Mouse (Mus musculus) adrenal gland (tissue): ENCODE results near the gene Slc35b2.

Source experiments
- intact Hi-C: fragments of 180-260 bp; cut with DNase I; formaldehyde crosslinking; loops from one replicate; pipeline ENCODE4 v1.15.1; 2025

Gene Slc35b2

DNA sequence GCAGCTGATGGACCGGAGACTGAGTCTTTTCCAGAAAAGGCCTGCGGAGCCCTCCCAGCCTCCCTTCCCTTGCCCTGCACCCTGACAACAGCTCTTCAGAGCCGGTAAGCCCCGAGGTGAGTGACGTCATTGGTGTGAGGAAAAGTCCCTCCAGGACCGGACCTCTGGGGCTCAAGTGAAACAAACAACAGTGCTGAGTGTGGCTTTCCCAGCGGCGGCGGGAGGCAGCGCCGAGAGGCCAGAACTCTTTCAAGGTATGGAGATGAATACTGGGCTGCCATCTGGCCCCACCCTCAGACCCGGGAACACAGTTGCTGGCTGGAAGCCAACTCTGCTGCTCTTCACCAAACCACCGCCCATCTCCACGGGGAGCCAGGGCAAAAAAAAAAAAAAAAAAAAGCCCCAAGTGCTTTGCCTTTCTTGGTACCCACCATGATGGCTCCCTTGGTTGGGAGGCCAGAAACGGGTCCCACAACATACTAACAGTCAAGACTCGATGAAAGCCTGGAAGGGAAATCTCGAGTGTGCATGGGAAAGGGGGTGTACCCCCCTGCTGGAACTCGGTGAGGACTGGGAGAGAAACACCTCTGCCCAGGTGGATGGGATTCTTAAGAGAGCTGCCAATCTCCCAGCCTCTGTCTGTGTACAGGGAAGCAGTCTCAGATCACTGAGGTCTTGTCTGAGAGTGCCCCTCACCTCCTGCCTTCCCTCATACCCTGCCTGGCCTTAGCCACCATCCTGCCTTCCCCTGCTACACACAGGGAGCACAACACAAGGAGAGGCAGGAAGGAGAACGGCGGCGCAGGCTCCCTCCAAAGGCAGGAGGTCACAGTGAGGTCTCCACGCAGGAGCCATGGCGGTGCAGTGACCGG, 19.4 kb upstream of the Slc35b2 start:
- intact Hi-C loops = no loop called here

DNA sequence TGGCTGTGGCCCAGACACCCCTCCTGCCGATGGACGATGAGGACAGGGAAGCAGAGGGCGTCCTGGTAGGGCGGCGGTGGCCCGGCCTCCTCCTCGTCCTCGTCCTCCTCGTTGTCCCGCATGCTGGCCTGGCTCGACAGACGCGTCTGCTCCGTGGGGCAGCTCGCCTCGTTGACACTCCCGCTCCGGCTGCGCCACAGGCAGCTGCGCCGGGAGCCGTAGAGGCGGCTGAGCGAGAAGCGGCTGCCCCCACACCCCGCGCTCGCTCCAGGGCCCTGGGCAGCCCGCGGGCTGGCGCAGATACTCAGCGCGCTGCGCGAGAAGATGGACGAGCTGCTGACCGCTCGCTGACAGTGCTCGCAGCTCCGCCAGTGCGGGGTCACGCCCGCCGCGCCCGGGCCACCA, 18.8 kb upstream of the Slc35b2 start:
- intact Hi-C loops = no loop called here

DNA sequence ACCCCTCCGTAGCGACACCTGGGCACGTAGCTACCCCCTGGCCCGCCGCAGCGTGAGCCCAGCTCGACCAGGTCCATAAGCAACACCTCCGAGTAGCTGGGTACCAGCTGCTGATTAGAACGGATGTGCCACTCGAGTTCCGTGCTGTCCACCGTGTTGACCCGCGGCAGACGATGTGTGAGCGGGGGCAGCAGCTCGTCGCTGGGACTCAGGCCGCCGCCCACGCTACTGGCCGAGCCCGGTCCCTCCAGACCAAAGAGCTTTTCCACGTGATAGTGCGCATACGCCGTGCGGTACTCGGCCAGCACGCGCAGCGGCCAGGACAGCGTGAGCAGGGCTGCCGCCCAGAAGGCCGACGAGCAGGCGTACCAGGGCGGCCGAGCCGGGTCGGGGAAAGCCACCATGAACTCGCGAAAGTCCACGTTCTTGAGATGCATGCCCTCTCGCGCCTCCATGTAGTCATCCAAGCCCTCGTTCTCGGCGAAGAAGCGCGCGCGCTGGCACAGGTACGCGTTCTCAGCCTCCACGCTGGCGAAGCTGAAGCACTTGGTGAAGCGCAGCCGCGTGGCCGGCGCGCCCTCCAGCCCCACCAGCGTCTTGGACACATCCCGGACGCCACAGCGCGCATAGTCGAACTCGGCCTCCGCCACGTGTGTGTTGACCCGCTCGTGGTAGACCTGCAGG, 18.3 kb upstream of the Slc35b2 start:
- intact Hi-C loops = no loop called here

DNA sequence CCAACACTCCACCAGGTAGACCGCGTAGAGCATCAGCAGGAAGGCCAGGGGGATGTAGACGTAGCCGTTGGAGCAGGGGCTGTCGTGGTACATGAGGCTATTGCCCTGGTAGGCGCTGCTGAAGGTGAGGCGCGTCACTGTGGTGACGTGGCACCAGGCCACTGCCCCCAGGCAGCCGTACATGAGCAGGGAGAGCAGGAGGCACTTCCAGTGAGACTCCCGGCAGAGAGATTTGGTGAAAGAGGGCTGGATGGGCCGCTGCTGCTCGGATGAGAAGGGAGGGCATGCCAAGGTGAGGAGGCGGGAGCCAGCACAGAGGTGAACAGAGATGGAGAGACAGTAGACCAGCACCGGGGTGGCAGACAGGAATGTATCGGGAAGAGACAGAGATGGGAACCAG, 16.7 kb upstream of the Slc35b2 start:
- intact Hi-C loops = no loop called here

DNA sequence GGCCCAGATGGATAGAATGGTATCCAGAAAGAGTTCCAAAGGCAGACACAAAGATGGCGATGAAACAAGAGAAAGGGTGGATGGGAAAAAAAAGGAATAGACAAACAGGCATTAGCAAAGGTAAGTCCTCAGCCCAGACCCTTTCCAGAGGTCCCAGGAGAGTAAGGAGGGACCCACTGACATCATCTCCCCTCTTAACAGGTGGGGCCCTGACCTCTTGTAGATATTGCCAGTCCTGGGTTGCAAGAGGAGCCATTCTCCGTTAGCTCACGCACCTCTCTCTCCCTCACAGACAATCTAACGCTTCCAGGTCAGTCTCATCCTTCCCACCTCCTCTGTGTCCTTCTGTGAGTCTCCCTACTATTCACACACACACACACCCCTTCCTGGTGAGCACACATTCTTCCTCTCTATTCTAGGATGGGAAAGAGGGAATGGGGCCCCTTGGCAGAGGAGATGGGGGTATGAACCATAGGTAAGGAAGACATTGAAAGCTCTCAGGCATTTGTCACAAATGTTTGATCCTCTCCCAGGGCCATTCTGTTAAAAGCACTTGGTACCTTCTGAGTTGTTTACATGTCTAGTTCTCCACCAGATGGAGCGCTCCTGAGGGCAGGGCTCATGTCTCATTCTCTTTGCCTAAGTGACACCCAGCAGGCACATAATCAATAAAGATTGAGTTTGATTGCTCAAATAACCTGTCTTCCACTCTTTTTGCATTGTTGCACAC, 16.0 kb upstream of the Slc35b2 start:
- intact Hi-C loops = no loop called here

DNA sequence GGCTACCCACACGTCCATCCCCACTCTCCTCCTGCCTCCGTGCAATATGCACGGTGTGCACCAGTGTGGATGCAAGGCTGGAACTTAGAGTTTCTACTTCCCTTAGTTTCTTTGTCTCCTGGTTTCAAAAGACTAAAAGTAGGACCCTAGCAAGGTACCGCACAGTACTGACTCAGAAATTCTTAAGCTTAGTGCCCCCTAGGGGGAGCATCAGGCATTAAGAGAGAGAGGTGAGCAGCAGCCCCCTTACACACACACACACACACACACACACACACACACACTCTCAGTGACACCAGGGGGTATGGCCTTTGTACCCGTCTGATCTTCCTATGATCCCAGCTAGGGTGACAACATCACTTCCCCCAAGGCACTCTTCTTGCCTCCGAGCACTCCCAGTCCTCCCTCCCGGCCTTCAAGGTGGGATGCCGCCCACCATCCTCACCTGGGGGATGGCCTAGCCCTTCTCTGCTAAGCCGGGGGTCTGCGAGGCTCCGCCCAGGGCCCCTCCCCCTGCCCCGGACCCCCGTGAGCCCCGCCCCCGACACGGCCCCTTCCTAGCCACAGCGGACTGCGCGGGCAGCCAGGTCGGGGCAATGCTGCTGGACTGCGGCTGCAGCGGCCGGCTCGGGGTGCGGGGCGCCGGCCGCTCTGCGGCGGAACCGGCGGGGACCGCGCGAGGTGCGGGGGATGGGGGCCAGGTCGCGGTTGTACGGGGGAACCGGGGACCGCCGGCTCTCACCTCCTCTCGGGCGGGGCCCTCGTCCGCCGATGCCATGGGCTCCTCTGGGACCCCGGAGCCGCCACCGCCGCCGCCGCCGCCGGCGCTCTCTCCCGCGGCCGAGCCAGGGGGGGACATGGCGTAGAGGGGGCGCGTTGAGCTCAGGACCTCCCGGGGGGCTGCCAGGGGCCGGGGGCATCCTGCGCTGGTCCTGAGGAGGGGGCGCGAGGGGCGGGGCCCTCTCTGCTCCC, 14.8 kb upstream of the Slc35b2 start:
- intact Hi-C loops = no loop called here

DNA sequence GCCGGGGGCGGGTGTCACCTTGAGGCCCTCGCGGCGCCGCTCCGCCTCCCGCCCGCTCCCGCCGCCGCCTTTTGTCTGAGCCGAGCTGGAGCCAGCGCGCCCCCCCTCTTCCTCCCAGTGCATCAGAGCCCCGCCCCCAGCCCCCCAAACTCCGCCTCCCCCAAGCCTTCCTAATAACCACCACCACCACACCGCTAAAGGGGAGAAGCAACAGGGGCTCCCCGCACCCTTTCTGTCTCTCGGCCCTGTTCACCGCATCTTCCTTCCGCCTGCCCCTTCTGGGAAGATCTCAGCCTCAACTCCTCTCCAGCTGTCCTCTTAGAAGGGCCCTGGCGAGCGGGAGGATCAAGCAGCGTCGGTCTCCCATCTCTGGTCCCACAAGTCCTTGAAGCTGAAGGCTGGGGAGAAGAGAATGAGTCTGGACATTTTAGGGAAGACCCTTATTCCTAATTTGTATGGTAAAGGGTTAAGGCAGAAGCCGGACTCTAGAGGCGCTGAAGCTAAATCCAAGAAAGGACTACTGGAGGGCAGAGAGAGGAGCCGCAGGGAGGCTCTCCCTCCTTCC, 14.0 kb upstream of the Slc35b2 start, which contains the start of gene Tmem151b:
Gene Tmem151b (minus strand): TSS at position 61 of the 565 bp plus-strand sequence.
- intact Hi-C loops = loop anchor here (1.0 to 5.0 kb wide), 2 partner anchors 32 to 71 kb away; no protein-coding TSS in a partner anchor

DNA sequence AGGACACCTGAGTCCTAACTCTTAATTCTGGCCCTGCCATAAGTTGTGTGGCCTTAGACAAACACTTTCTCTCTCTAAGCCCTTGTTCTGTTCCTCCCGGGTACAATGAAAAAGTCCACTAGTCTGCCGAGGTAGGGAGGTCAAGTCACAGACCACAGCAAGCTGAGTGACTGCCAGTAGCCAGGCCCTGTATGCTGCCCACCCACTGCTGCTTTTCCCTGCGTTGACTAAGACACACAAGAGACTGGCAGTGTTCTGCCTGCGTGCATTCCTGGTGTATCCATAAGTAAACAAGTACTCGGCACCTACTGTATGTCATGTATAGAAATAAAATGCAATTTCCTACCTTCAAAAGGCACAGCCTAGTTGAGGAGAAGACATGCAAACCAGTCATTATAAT, 13.4 kb upstream of the Slc35b2 start:
- intact Hi-C loops = loop anchor here (1.0 to 5.0 kb wide), 2 partner anchors 33 to 72 kb away; no protein-coding TSS in a partner anchor

DNA sequence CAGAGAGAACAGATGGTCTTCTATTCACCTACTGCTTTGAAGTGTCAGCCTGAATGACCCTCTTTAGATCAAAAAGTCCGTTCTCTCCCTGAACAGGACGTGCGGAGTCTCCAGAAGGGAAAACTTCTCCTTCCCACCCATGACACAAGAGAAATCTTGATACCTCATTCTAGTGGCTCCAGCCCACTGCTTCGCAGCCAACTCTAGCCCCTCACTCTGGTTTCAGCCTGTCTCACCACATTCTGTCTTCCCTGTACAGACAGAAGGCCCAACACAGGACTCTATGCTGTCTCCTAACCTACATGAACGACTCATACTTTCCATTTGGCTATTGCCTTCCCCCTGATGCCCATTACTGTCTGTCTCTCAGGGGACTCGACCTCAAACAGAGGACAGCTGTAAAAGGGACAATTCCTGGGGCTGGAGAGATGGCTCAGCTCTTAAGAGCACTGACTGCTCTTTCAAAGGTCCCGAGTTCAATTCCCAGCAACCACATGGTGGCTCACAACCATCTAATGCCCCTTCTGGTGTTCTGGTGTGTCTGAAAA, 12.4 kb upstream of the Slc35b2 start:
- intact Hi-C loops = loop anchor here (5.0 kb wide), 1 partner anchor 34 kb away; no protein-coding TSS in a partner anchor

DNA sequence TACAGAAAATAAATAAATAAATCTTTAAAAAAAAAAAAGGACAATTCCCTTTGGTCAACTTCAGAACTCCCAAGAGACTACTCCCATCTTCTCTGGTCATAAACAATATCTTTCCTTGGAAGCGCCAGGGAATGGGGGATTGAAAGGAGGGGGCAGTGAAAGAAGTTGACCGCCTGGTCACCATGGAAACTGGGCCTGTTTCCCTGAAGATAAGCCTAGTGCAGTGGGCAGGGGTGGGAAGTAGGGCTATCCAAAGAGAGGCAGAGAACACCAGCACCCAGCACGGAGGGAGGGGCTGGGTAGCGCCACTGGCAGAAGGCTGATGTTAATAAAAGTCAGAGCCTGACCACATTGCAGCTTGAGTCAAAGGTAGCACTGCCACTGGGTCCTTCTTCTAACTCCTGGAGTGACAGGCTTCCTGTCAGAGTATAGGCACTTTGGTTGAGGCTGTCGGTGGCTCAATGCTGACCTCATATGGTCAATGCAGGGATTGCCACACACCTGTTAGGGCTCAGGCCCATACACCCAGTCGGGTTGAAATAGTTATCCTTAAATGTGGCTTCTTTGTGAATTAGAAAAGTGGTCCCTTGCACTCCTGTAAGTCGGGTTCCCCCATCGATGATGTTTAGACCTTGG, 11.7 kb upstream of the Slc35b2 start:
- intact Hi-C loops = loop anchor here (5.0 kb wide), 1 partner anchor 35 kb away; no protein-coding TSS in a partner anchor

DNA sequence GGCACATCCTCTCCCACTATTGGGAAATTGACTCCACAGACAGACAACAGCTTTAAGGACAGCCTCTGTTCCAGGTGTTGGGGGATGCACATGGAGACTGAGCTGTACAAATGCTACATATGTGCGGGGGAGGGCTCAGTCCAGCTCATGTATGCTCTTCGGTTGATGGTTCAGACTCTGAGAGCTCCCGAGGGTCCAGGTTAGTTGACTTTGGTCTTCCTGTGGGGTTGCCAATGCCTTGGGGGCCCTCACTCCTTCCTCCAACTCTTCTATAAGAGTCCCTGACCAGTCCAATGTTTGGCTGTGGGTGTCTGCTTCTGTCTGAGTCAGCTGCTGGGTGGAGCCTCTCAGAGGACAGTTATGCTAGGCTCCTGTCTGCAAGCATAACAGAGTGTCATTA, 10.6 kb upstream of the Slc35b2 start:
- intact Hi-C loops = loop anchor here (5.0 kb wide), 1 partner anchor 36 kb away; no protein-coding TSS in a partner anchor

DNA sequence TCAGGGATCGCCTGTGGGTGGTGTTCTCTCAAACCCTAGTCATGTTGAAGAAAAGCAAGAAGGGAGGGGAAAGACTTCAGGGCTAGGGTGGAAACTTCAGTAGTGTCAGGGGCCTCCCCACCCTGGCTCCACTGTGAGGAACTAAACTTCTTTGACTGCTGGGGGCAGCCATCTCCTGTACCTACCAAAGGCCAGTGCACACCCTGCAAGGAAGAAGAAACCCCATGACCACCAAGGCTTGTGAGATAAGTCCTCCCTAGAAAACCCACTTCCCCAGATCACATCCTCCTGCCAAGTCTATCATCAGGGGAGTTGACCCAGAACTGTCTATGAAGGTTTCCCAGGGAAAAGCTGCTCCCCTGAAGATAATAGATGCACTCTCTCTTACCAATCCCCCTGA, 9.3 kb upstream of the Slc35b2 start:
- intact Hi-C loops = loop anchor here (5.0 kb wide), 1 partner anchor 37 kb away; no protein-coding TSS in a partner anchor

DNA sequence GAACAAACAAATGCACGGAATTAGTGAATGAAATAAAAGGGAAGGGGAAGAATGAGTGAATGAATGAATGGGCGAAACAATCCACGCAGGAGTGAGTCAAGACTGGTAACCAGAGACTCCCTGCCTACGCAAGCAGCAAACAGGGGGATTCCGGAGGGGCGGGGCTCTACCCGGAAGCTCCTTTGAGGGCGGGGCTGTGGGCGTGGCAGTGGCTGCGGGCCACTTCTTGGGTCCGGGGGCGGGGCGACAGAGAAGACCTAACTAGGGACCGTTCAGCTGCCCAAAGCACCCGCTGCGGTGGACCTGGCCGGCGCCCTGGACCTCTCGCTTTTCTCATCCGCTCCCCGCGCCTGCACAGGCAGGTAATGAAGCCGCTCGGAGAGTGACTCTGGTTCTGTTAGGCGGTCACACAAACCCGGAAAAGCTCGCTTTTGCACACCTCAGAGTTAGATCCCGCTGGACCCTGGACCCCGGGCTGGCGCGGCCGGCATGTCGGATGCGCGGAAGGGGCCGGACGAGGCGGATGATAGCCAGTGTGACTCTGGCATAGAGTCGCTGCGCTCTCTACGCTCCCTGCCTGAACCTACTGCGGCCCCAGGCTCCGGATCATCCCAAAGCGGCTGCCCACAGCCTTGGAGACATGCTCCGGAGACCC, 8.1 kb upstream of the Slc35b2 start, which contains the start of gene Nfkbie:
Gene Nfkbie (plus strand): TSS at position 252 of the 655 bp plus-strand sequence.
- intact Hi-C loops = no loop called here

DNA sequence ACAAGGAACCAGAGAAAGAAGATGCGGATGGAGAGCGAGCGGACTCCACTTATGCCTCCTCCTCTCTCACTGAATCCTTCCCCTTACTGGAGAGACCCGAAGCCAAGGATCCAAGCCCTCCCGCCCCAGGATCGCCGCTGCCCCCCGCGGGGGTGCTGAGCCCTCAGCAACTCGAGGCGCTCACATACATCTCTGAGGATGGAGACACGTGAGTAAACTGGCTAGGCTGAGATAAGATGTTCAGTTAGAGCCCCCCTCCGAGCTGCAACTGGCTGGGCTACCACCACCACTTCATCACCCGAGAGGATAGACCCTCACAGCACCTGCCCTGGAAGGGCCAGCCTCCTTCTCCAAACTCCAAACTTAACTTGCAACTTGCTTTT, 7.6 kb upstream of the Slc35b2 start:
- intact Hi-C loops = no loop called here

DNA sequence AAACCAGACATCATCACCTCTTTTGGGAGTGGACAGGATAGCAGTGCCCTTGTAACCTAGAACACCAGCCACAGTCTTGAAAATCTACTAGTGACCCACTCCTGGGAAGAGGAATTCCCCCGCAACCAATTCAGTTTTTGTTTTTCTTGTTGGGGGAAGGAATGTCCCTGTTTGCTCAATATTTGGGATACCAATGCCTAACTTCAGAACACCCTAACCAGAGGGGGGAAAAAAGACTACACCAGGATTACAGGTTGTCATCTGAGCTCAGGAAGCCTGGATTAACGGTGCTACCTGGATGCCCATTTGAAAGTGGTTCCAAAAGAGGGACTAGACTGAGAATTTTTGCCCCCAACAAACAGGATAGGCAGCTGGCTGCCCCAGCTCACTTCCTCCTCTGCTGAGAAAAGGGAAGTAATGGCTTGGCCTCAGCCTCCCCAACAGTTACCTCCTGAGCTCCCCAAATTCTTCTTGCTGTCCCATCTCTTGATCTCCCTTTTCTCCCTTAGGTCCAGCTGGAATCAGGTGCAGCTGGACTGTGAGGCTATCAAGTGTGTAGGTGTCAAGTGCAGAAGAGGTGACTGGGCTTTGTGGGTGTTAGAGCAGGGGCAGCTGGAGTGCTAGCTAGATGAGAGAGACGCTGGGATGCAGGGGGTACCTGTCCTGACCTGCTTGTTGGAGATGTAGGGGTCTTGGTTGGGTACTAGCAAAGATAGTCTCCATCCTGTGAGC, 7.0 kb upstream of the Slc35b2 start:
- intact Hi-C loops = no loop called here

DNA sequence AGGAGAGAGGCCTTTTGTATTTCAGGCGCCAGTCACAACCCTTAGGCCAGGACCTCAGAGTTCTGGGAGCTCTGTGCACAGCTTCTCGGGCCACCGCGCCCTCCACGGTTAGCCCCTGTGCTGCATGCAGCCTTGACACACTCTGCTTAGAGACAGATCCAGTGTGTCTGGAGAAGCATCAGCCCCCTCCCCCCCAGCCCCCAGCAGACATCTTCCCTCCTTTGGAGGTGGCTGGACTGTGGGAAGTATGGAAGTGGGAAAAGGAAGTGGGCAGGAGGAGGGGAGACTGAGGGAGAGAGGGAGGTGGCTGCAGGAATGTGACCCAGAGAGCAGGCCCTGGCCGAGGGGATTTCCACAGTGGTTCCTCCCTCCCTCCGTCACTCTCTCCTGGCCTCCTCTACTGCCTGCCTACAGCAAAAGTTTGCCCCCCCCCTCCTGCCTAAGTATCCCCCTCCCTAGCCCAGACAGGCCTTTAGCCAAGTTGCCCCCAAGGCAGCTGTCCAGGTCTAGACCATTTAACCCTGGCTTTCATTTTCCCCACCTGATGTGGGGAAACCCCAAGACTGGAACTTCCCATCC, 6.3 kb upstream of the Slc35b2 start:
- intact Hi-C loops = no loop called here
